Mouse (Mus musculus): ENCODE data around the gene Coro1b.

Coro1b gene

DNA sequence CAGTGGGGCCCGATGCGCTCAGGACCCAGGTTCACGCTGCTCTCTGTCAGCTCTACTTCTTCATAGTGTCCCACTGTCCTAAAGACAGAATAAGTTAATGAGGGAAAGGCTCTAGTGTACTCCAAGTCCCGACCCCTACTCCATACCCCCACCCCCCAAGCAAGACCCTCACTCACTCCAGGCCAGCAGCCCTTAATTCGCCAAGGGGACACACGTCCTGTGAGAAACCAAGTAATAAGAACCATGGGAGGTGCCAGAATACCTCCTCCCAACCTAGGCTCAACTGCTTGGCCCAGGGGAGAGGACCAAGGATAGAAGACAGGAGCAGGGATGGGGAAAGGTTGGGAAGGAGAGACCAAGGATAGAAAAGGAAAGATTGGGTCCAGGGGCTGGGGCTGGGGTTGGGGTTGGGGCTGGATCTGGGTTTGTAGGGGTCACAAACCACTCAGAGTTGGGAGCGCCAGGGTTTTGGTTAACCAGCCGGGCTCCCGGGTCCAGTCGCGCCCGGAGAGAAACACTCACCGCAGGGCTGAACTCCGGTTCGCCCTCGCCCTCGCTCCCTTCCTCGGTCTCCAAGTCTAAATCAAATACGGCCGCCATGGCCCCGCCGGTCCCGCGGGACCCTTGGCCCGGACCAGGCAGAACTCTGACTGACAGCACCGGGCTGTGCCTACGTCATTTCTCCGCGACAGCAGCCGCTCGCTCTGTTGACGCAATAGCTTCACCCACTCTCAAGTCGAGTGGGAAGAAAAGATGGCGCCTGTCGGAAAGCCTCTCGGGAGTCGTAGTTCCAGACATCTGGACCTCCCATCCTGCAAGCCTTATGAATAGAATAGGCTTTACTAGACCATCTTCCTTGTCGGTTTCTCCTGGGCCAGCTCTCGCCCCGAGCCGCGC, 14.5 kb downstream of the Coro1b start, which contains the start of gene Rps6kb2:
Gene Rps6kb2, minus strand, starts transcription at position 709 of the 897 bp plus-strand sequence.
- DNase-seq = peak; percentile 97

DNA sequence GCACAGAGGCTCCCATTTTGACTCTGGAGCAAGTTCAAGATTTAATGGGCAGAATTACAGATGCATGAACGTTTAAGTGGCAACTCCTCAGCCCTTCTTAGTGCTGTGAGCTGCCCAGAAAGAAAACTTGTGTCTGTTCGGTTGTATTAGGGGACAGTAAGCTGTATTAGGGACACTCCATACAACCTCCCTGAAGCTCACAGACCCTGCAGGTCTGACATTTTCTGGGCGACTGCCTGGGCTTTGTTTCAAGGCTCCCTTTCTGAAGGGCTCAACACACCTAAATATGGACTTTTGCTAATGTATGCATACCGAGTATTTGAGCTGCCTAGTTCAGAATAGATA, 15.1 kb downstream of the Coro1b start:
- no peak for DNase-seq

DNA sequence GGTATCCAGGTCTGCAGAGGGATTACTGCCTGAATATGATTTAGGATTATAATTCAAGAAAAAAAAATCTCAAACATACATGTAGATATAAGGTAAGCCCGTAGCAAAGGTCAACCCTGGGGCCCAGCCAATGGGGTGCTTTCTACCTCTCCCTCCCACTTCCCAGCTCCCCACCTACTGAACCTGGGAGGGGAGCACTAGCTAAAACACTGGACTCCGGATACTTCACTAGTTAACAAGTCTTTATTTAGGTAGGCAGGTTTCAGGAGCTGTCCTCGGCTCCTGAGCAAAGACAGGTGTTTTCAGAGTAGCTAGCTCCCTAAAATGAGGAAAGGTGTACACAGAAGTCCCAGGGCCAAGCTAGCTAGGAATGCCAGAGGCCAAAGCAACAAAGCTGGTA, 15.7 kb downstream of the Coro1b start:
- no peak for DNase-seq

- DNase-seq = no peak
Observed at GRCm38 (mm10) chr19:4164721-4165120, 16.3 kb downstream of the Coro1b start.

DNA sequence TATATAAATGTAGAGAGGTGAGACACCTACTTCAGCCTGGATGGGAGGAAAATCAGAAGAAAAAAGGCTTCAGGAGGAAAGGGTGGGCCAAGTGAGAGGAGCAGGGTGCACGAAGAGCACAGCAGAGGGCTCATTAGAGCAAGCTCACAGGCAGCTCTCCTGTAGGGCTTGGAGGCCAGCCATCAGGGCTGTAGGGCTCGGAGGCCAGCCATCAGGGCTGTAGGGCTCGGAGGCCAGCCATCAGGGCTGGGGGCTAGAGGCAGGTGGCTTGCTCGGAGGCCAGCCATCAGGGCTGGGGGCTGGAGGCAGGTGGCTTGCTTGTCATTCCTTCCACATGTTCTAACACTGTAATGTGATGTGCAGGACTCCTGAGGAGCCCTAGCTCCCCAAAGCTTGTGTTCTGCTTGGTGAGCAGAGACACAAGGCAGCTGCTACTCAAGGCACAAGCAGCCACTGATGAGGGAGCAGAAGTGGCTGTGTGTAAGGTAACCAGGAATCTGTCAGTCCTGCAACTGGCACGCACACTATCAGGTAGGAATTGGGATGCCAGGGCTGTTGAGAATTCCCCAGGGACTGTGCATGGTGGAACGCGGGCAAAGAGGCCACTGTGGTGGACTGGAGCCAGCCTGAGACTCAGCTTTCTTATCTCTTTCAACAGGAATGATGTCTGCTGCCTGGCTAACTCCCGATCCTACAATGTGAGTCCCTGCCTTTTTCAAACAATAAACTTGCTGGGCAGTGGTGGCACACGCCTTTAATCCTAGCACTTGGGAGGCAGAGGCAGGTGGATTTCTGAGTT, 18.5 kb downstream of the Coro1b start:
- no peak for DNase-seq

DNA sequence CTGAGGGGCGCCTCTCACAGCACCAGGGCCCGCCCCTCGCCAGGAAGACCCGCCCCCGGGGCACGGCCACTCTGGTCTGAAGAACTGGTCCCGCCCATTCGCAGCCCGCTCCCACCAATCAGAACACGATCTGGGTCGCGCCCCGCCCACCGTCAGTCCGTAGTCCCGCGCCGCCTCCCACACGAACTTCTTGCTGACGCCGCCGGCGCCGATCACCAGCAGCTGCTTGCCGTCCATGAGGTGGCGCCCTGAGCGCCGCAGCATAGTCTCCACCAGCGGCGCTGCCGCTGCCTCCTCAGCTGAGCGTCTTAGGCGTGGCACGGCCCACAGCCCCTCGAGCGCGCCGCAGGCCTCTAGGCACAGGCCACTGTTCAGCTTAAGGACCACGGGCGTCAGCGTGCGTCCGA, 21.0 kb downstream of the Coro1b start:
- DNase-seq = peak; percentile 100

- no peak for DNase-seq
Observed at GRCm38 (mm10) chr19:4169810-4170209, 21.4 kb downstream of the Coro1b start.

GRCm38 (mm10) chr19:4170723-4171392, 22.4 kb downstream of the Coro1b start:
- DNase-seq = no peak

- DNase-seq = peak; percentile 44
Observed at GRCm38 (mm10) chr19:4171393-4172290, 23.2 kb downstream of the Coro1b start.

DNA sequence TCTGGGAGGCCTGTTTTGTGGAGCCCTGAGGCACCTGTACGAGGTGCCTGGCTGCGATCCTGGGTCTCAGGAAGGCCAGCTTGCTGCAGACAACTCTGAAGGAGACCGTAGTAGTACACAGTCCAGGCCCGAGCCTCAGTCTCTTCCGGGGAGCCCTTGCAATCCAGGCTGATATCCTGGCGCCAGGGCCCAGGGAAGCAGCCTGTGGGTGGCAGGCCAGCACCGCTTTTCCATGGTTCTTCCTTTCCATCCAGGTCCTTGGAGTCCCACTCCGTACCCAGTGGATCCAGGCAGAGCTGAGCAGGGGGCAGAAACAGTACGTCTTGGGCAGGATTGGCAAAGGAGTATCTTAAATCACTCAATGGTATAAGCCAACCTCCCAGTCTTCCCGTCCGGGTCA, 24.5 kb downstream of the Coro1b start:
- DNase-seq = no peak

DNA sequence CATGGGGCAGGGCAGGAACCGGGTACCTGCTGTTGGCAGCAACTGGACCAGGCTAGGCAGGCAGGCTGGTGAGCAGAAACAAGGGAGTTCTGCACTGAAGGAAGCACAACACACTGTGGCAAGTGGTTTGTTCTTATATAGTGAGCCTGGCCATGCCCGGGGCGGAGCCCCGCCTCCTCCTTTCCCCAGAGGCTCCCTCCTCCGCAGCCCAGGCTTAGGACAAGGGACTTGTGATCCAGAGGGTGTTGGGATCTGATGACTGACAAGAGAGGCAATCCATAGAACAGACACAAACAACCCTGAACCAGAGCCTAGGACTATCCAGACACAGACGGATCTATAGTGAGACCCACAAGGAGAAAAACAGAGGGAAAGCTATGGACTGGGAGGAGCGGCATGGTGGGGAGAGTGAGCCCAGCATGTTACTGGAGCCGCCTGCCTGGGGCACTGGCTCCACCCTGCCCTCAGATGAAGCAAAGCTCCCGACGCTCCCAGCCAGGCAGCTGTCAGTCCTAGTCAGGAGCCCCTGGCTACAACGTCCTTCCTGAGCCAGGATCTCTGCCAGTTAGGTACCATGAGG, 27.0 kb downstream of the Coro1b start, which contains the start of gene Carns1:
Gene Carns1, minus strand, starts transcription at position 112 of the 580 bp plus-strand sequence.
- DNase-seq = peak; percentile 28

GRCm38 (mm10) chr19:4180411-4180810, 32.0 kb downstream of the Coro1b start:
- no peak for DNase-seq

DNA sequence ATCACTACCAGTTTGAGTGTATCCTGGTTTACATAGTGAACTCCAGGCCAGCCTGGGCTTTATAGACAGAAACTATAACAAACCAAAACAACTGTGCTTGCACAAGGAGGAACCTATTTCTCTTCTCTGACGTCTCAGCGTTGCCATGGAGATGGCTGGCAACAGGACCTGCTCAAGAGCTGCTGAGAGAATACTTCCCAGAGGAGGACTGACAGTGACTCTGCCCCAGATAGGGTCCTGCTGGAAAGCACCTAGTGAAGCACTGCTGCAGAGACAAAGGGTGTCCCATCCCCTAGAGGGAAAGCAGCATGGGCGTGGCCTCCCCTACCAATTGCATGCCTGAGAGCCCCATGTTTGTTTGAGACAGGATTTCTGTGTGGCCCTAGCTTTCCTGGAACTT, 33.5 kb downstream of the Coro1b start:
- DNase-seq = peak; percentile 72

DNA sequence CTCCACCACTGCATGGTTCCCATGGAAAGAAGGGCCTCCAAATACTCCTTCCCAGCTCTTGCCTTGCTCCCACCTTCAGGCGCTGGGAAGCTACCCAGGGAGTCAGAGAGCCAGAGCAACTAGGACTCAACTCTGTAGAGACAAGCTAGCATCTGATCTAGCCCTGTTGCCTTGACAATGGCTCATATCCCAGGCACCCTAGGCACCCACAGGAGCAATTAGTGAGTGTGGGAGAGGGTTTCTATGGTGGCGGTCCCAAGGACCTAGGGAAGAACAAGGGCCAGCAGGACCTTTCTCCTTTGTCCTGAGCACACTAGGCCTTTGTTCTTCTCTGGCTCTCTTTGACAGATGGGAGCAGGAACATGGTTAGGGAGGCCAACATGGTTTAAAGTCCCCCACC, 35.3 kb downstream of the Coro1b start:
- DNase-seq = no peak

GRCm38 (mm10) chr19:4184976-4185975, 36.9 kb downstream of the Coro1b start:
- DNase-seq = no peak

DNA sequence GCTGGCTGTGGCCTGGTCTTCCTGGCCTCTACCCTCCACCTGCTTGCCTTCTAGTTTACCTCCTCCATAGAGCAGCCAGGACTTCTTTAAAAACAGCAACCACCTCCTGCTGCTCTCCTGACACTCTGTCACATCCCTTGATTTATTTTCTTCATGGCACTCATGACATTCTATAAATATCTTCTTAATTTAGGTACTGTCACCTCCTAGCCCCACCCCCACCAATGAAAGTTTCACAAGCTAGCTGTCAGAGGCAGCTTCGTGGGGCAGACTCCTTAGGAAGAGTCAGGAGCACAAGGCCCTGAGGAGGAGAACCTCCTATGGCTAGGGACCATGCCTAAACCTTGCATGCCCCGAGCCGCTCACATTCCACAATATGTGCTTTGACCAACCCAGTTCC, 38.9 kb downstream of the Coro1b start:
- DNase-seq = no peak

DNA sequence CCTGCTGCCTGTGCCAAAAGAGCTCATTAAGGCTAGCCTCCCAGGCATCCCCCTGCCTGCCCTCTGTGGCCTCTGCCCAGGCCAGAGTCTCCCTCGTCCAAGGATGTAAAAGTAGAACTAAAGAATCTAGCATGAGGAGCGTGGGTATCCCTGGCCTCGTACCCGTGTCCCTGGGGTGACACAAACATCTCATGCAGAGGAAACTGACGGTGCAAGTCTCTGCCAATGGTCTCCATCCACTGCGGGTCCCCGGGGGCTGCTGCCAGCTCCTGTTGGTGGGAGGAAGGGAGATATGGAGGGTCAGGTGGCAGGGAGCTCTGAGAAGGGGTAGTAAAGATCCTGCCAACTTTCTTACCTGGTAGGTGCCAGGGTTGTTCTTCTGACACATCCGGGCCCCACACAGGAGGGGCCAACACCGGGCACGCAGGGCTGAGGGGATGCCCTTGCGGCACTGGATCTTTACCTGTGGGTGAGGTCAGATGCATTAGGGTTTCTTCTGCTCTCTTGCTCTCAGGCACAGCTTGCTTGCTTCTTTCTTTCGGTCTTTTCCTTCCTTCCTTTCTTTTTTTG, 40.7 kb downstream of the Coro1b start:
- DNase-seq = no peak

DNA sequence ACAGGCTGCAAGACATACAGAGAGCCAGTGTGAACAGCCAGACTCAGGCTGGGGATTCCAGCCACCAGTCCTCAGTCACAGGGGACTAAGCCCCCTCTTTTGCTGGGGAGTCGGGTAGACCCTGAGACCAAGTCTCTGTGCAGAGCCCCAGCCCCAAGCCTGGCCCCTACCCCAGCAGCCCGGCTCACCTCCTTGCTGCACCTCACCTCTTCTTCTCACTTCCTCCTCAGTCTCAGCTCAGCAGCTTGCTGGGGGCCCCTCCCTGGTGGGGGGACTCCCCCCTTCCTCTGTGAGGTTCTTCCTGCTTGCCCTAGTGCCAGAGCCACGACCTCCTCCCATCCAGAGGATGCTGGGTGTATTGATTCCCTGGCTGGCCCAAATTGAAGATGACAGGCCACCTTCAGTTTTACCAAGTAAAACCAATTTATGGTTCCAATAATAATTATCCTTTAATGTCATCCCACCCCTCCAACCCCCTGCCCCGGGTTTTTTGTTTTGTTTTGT, 42.5 kb downstream of the Coro1b start, which contains the start of gene Tbc1d10c:
Gene Tbc1d10c, minus strand, starts transcription at position 454 of the 504 bp plus-strand sequence.
- DNase-seq = peak; percentile 51

- DNase-seq = peak; percentile 99
Observed at GRCm38 (mm10) chr19:4191528-4192250, 43.3 kb downstream of the Coro1b start, which contains the start of gene Ppp1ca. Ppp1ca (plus strand) TSS chr19:4192065.
